Mouse (Mus musculus): ENCODE data around the gene Dexi. TPM values are rescaled to one million over a fixed set of nuclear protein-coding genes. Genes with fewer than 3 reads are reported as not detected.

Gene Dexi
- polyA plus RNA-seq, 1 experiment from 2014 or later = 4.4 TPM

DNA sequence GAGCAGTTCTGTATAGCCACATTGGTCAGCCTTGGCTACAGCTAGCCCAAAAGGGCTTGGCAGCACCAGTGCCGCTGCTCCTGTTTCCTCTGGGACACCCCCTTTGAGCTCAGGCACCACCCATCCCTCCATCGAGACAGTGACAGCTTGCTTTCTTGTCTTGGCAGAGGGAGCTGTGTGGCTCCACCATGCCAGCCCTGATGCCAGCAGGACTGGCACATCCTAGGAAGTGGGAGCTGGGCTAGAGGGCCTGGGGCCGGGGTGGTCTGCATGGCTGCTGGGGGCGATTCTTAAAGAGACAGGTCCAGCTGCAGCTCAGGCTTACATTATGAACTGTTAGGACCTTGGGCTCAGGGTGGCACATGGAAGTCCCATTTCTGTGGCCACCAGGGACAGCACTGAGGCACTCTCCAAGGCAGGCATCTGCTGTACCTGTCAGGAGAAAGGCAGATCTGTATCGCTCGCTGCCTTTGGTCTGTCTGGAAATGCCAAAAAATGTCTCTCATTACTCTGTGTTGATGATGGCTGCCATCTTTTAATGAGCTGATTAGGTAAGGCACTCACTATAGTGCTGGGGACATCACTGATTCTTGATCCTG lies 15.7 kb downstream of the Dexi start:
- H3K36me3 ChIP-seq (ENCODE audit: inconsistent target) = no peaks in the 10 kb centered on the region
- WGBS (ENCODE audit: missing documents) = 83% methylated on average over 6 of the region's 6 CpGs
- H3K79me2 ChIP-seq (ENCODE audit: inconsistent target) = no peaks in the 10 kb centered on the region

DNA sequence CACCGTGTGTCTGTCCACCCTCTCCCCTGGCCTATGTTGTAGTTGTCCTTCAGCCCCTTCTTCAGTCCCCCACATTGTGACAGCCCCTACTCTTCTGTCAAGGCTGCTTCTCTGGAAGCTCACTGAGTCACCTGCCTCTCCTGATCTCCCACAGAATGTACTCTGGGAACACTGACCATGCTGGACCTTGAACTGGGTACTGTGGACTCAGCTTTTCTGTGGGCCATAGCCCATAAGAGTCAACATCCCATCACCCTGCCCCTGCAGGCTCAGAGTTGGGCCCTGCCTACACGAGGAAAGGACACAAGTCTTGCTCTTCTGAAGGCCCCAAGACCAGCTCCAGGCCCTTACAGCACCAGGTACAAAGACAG lies 17.3 kb downstream of the Dexi start:
- no peak overlapping the region for H3K4me3 ChIP-seq (ENCODE audit: inconsistent target)
- WGBS (ENCODE audit: missing documents) = 65% methylated on average over 2 of the region's 2 CpGs
- no peak overlapping the region for H3K27ac ChIP-seq
- no peaks in the 10 kb centered on the region for H3K36me3 ChIP-seq (ENCODE audit: inconsistent target)
- no peaks in the 10 kb centered on the region for H3K79me2 ChIP-seq (ENCODE audit: inconsistent target)

More for the DNA sequence above, 15.7 kb downstream of the Dexi start:
- Histone ChIP-seq H3K4me3 (ENCODE audit: inconsistent target) (no peak overlapping the region), H3K27ac (no peak overlapping the region)

GRCm38 (mm10) chr16:10524866-10525609 lies 17.8 kb downstream of the Dexi start:
- 27% methylated on average over 4 of the region's 4 CpGs for WGBS (ENCODE audit: missing documents)
- no peak overlapping the region for H3K27ac ChIP-seq
- no peaks in the 10 kb centered on the region for H3K36me3 ChIP-seq (ENCODE audit: inconsistent target)
- H3K4me3 ChIP-seq (ENCODE audit: inconsistent target) = no peak overlapping the region
- no peaks in the 10 kb centered on the region for H3K79me2 ChIP-seq (ENCODE audit: inconsistent target)

DNA sequence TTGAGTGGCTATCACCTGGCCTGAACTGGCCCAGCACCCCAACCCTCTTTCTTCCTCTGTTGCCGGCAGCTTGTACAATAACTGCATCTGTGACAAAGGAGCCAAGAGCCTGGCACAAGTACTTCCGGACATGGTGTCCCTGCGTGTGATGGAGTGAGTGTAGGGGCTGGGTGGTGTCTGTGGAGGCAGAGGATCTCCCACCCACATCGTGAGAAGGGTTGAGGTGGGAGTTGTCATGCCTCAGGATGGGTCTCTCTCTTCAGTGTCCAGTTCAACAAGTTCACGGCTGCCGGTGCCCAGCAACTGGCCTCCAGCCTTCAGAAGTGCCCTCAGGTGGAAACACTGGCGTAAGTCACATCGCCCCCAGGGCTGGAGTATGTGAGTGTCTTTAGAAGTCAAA lies 19.2 kb downstream of the Dexi start:
- Histone ChIP-seq H3K36me3 (ENCODE audit: inconsistent target) (no peaks in the 10 kb centered on the region), H3K4me3 (ENCODE audit: inconsistent target) (no peak overlapping the region), H3K27ac (no peak overlapping the region), H3K79me2 (ENCODE audit: inconsistent target) (no peaks in the 10 kb centered on the region)
- 95% methylated on average over 8 of the region's 8 CpGs for WGBS (ENCODE audit: missing documents)

GRCm38 (mm10) chr16:10522811-10523210 lies 20.0 kb downstream of the Dexi start:
- no peak overlapping the region for H3K4me3 ChIP-seq (ENCODE audit: inconsistent target)
- no peak overlapping the region for H3K27ac ChIP-seq
- H3K79me2 ChIP-seq (ENCODE audit: inconsistent target) = no peaks in the 10 kb centered on the region
- H3K36me3 ChIP-seq (ENCODE audit: inconsistent target) = no peaks in the 10 kb centered on the region
- WGBS (ENCODE audit: missing documents) = no CpG with 5 or more reads among the region's 1 CpGs

GRCm38 (mm10) chr16:10520908-10521614 lies 21.8 kb downstream of the Dexi start:
- no peaks in the 10 kb centered on the region for H3K79me2 ChIP-seq (ENCODE audit: inconsistent target)
- 54% methylated on average over 2 of the region's 2 CpGs for WGBS (ENCODE audit: missing documents)
- H3K36me3 ChIP-seq (ENCODE audit: inconsistent target) = no peaks in the 10 kb centered on the region
- no peak overlapping the region for H3K4me3 ChIP-seq (ENCODE audit: inconsistent target)
- no peak overlapping the region for H3K27ac ChIP-seq

GRCm38 (mm10) chr16:10518030-10518429 lies 24.8 kb downstream of the Dexi start:
- Histone ChIP-seq H3K79me2 (ENCODE audit: inconsistent target) (no peaks in the 10 kb centered on the region), H3K27ac (no peak overlapping the region), H3K4me3 (ENCODE audit: inconsistent target) (no peak overlapping the region), H3K36me3 (ENCODE audit: inconsistent target) (no peaks in the 10 kb centered on the region)
- 85% methylated on average over 5 of the region's 5 CpGs for WGBS (ENCODE audit: missing documents)

DNA sequence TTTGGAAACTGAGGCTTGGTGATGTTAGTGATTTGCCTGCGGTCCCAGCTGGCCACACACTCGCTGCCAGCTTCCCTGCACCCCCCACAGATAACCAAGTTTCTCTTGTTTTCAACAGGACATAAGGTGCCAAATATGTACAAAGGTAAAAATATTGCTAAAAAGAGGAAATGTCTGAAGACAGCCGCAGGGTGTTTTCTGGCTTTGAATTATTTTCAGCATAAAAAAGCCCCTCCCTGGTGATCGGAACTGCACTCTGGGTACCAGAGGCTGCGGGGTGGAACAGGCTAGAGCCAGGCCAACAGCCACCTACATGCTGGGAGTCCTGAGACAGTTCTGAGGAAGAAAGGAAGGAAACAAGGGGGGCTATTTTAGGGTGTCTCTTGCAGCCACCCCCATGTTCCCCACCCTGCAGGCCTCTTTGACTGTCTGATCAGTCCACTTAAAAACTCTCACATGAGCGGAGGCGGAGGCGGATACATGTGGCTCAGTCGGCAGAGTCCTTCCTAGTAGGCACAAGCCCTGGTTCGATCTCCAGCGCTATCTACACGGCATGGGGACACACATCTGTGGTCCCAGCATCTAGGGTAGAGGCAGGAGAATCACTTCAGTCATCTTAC lies 26.8 kb downstream of the Dexi start:
- H3K4me3 ChIP-seq (ENCODE audit: inconsistent target) = no peak overlapping the region
- no peaks in the 10 kb centered on the region for H3K79me2 ChIP-seq (ENCODE audit: inconsistent target)
- no peak overlapping the region for H3K27ac ChIP-seq
- WGBS (ENCODE audit: missing documents) = 64% methylated on average over 12 of the region's 12 CpGs
- no peaks in the 10 kb centered on the region for H3K36me3 ChIP-seq (ENCODE audit: inconsistent target)

DNA sequence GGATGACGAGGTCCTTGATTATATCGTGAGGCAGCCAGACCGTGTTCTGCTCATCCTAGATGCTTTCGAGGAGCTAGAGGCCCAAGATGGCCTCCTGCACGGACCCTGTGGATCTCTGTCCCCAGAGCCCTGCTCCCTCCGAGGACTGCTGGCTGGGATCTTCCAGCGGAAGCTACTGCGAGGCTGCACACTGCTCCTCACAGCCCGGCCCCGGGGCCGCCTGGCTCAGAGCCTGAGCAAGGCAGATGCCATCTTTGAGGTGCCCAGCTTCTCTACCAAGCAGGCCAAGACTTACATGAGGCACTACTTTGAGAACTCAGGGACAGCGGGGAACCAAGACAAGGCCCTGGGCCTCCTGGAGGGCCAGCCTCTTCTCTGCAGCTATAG lies 31.7 kb downstream of the Dexi start:
- Histone ChIP-seq H3K4me3 (ENCODE audit: inconsistent target) (no peak overlapping the region), H3K36me3 (ENCODE audit: inconsistent target) (no peaks in the 10 kb centered on the region), H3K27ac (no peak overlapping the region), H3K79me2 (ENCODE audit: inconsistent target) (no peaks in the 10 kb centered on the region)
- WGBS (ENCODE audit: missing documents) = 91% methylated on average over 12 of the region's 12 CpGs

DNA sequence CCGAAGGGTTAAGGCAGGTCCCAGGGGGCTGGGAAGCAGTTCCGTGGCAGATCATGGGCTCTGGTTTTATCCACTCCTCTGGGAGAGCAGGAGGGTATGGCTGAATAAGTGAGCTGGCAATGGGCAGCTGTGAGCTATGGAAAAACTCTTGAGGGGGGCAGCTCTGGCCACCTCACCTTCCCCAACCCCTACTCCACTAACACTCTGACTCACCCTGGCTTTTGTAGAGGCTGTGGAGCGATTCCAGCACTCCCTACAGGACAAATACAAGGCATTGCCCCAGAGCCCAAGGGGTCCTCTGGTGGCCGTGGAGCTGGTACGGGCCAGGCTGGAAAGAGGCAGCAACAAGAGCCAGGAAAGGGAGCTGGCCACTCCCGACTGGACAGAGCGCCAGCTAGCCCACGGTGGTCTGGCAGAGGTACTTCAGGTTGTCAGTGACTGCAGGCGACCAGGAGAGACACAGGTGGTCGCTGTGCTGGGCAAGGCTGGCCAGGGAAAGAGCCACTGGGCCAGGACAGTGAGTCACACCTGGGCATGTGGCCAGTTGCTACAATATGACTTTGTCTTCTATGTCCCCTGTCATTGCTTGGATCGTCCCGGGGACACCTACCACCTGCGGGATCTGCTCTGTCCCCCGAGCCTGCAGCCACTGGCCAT lies 32.2 kb downstream of the Dexi start:
- 76% methylated on average over 14 of the region's 14 CpGs for WGBS (ENCODE audit: missing documents)
- no peaks in the 10 kb centered on the region for H3K79me2 ChIP-seq (ENCODE audit: inconsistent target)
- no peak overlapping the region for H3K4me3 ChIP-seq (ENCODE audit: inconsistent target)
- H3K27ac ChIP-seq = no peak overlapping the region
- H3K36me3 ChIP-seq (ENCODE audit: inconsistent target) = no peaks in the 10 kb centered on the region

GRCm38 (mm10) chr16:10508691-10509090 lies 34.2 kb downstream of the Dexi start:
- no peaks in the 10 kb centered on the region for H3K36me3 ChIP-seq (ENCODE audit: inconsistent target)

DNA sequence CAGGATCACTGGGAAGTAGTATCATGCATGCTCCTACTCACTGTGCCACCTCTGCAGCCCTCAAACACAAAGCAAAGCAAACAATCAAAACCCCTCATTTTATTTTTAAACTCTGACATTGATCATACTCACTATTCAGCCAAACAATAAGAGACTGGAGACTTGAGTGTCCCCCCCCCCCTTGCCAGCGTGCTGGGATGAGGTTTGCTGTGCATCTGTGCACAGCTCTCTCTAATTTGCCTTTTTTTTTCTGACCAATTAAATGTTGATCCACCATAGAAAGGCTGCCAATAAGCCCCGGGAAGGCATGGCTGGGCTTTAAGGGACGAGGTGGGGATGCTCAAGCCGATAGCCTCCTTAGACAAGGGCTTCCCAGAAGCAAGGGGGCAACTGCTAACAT lies 35.4 kb downstream of the Dexi start:
- 79% methylated on average over 4 of the region's 4 CpGs for WGBS (ENCODE audit: missing documents)
- no peak overlapping the region for H3K4me3 ChIP-seq (ENCODE audit: inconsistent target)
- no peak overlapping the region for H3K27ac ChIP-seq
- H3K36me3 ChIP-seq (ENCODE audit: inconsistent target) = no peaks in the 10 kb centered on the region
- H3K79me2 ChIP-seq (ENCODE audit: inconsistent target) = no peaks in the 10 kb centered on the region

More at GRCm38 (mm10) chr16:10508691-10509090, 34.2 kb downstream of the Dexi start:
- WGBS (ENCODE audit: missing documents) = 81% methylated on average over 6 of the region's 6 CpGs
- no peaks in the 10 kb centered on the region for H3K79me2 ChIP-seq (ENCODE audit: inconsistent target)
- no peak overlapping the region for H3K4me3 ChIP-seq (ENCODE audit: inconsistent target)
- H3K27ac ChIP-seq = no peak overlapping the region

DNA sequence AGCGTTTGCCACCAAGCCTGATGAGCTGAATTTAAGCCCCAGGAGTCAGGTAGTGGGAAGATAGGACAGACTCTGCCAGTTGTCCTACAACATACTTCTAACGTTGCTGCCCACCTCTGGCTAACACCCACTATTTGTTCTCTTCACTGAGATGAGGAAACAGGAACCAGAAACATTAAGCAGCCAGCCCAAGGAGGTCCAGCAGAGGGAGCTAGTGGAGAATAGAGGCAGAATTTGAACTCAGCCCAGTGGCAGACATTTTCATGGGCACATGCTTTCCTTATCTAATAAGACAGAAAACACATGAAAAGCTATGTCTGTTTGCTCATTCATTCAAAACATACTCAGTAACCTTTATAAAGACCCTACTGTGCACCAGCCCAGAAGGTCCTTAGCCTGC lies 39.8 kb downstream of the Dexi start:
- Histone ChIP-seq H3K27ac (no peak overlapping the region), H3K4me3 (ENCODE audit: inconsistent target) (no peak overlapping the region), H3K79me2 (ENCODE audit: inconsistent target) (no peaks in the 10 kb centered on the region), H3K36me3 (ENCODE audit: inconsistent target) (no peaks in the 10 kb centered on the region)
- 78% methylated on average over 2 of the region's 2 CpGs for WGBS (ENCODE audit: missing documents)

- no peak overlapping the region for H3K4me3 ChIP-seq (ENCODE audit: inconsistent target)
- no peaks in the 10 kb centered on the region for H3K79me2 ChIP-seq (ENCODE audit: inconsistent target)
- H3K36me3 ChIP-seq (ENCODE audit: inconsistent target) = no peaks in the 10 kb centered on the region
- WGBS (ENCODE audit: missing documents) = 19% methylated on average over 8 of the region's 8 CpGs
- no peak overlapping the region for H3K27ac ChIP-seq
These were observed 41.0 kb downstream of the Dexi start for GRCm38 (mm10) chr16:10501865-10502264.

Measured in macrophage (primary cell).